Mouse (Mus musculus): Measurements from ENCODE around the gene Krtap1-4. TPM values are rescaled to one million over a fixed set of nuclear protein-coding genes. Genes with fewer than 3 reads are reported as not detected.
"Not testable (repeated sequence)": the region's sequence is repeated elsewhere in the genome, so short reads cannot be mapped to it uniquely, and the experiment has no call there.

Gene Krtap1-4
- total RNA-seq (2014; rRNA removed) (not detected in 2 replicates), polyA plus RNA-seq (2012; rRNA removed) (not detected in 2 replicates)

DNA sequence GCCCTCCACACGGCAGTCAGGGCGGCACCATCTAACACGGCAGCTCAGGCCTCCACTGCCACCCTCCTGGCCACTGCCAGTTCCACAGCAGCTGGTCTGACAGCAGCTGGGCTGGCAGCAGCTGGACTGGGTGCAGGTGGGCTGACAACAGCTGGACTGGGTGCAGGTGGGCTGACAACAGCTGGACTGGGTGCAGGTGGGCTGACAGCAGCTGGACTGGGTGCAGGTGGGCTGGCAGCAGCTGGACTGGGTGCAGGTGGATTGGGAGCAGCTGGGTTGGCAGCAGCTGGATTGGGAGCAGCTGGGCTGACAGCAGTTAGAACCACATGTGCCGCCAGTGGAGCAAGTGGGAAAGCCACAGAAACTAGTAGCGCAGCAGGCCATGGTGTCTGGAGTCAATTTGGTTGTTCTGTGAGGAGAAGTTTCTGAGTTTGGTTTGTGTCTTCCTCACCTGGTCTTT is at the start of gene Krtap1-4:
Krtap1-4 (minus strand) TSS at position 410 of the 460 bp plus-strand sequence.
- H3K9ac ChIP-seq (ENCODE audit: low read depth, low read length) = no peak within 1 kb of the TSS
- 0 out of 2 replicates have a peak, but pooled peaks cover 2% of the 10 kb centered on the region for H3K27me3 ChIP-seq (ENCODE audit: control insufficient read depth, insufficient read depth, low read length)
- no peaks in the 10 kb centered on the region for H3K4me1 ChIP-seq (ENCODE audit: control insufficient read depth, insufficient read depth, low read length)
- H3K79me2 ChIP-seq (ENCODE audit: control insufficient read depth, insufficient read depth, low read length) = no peaks in the 10 kb centered on the region
- no peak for TF ChIP-seq CTCF (IDR thresholded peaks at IDR 0.05; ENCODE audit: low read depth, low read length)
- no peak for TF ChIP-seq POLR2A (IDR thresholded peaks at IDR 0.05; ENCODE audit: extremely low read depth, insufficient read depth, low read length)
- H3K4me3 ChIP-seq (ENCODE audit: insufficient read depth, low read depth, low read length) = no peak within 1 kb of the TSS
- H3K27ac ChIP-seq (replicated peaks; ENCODE audit: insufficient read depth, low read depth, low read length) = no peak within 1 kb of the TSS
- 87% methylated on average over 5 of the region's 5 CpGs for WGBS
- no peak for DNase-seq (ENCODE audit: extremely low read depth, low read depth, low spot score)
- no peaks in the 10 kb centered on the region for H3K36me3 ChIP-seq (ENCODE audit: control insufficient read depth, insufficient read depth, low read length)

DNA sequence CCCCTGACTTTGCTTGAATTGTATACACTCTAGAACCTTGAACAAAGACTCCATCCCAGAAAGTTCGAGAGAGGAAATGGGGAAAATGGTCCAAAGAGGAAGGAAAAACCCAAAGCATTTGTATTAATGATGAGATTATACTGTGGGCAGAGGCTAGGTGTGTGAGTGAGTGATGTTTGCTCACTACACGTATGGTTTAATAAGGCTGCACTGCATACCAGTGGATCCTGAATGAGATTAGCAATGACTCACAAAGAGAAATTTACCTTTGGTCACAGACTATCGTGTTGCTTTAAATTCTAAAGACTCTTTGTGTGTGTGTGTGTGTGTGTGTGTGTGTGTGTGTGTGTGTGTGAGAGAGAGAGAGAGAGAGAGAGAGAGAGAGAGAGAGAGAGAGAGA is 47.4 kb upstream of the Krtap1-4 start:
- Histone ChIP-seq H3K27ac (replicated peaks; ENCODE audit: insufficient read depth, low read depth, low read length) (no peak overlapping the region), H3K4me1 (ENCODE audit: control insufficient read depth, insufficient read depth, low read length) (no peaks in the 10 kb centered on the region), H3K79me2 (ENCODE audit: control insufficient read depth, insufficient read depth, low read length) (no peaks in the 10 kb centered on the region), H3K9ac (ENCODE audit: low read depth, low read length) (no peak overlapping the region), H3K27me3 (ENCODE audit: control insufficient read depth, insufficient read depth, low read length) (peaks cover 8% of the 10 kb centered on the region), H3K4me3 (ENCODE audit: insufficient read depth, low read depth, low read length) (no peak overlapping the region), H3K36me3 (ENCODE audit: control insufficient read depth, insufficient read depth, low read length) (no peaks in the 10 kb centered on the region)
- WGBS = 64% methylated on average over 3 of the region's 3 CpGs
- TF ChIP-seq POLR2A (IDR thresholded peaks at IDR 0.05; ENCODE audit: extremely low read depth, insufficient read depth, low read length) (no peak), CTCF (IDR thresholded peaks at IDR 0.05; ENCODE audit: low read depth, low read length) (no peak)
- no peak for DNase-seq (ENCODE audit: extremely low read depth, low read depth, low spot score)

DNA sequence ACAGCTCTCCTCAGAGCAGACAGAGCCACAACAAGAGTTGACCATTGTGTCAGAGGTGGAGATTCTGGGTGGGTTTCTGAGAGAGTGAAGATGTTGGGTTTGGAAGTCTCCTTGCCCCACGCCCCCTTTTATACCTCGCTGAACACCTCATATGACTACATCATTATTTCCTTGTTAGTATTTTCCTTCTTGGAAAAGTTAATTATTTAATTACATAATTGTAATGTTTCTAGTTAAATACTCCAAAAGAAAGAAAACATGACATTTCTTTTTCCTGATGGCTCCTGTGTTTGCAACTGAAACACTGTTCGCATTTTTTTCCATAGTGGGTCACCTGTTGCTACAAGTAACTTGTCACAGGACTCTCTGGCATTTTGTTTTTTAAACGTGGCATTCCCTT is 44.7 kb upstream of the Krtap1-4 start, which contains the start of gene Krtap4-1:
Krtap4-1 (minus strand) TSS at position 101 of the 400 bp plus-strand sequence.
- DNase-seq (ENCODE audit: extremely low read depth, low read depth, low spot score) = no peak
- Histone ChIP-seq H3K79me2 (ENCODE audit: control insufficient read depth, insufficient read depth, low read length) (no peaks in the 10 kb centered on the region), H3K4me1 (ENCODE audit: control insufficient read depth, insufficient read depth, low read length) (no peaks in the 10 kb centered on the region), H3K27me3 (ENCODE audit: control insufficient read depth, insufficient read depth, low read length) (peaks cover 5% of the 10 kb centered on the region; the same call in 1 of the 2 replicates), H3K36me3 (ENCODE audit: control insufficient read depth, insufficient read depth, low read length) (no peaks in the 10 kb centered on the region), H3K27ac (replicated peaks; ENCODE audit: insufficient read depth, low read depth, low read length) (no peak within 1 kb of the TSS), H3K4me3 (ENCODE audit: insufficient read depth, low read depth, low read length) (no peak within 1 kb of the TSS), H3K9ac (ENCODE audit: low read depth, low read length) (no peak within 1 kb of the TSS)
- 85% methylated on average over 4 of the region's 4 CpGs for WGBS
- TF ChIP-seq POLR2A (IDR thresholded peaks at IDR 0.05; ENCODE audit: extremely low read depth, insufficient read depth, low read length) (no peak), CTCF (IDR thresholded peaks at IDR 0.05; ENCODE audit: low read depth, low read length) (no peak)

DNA sequence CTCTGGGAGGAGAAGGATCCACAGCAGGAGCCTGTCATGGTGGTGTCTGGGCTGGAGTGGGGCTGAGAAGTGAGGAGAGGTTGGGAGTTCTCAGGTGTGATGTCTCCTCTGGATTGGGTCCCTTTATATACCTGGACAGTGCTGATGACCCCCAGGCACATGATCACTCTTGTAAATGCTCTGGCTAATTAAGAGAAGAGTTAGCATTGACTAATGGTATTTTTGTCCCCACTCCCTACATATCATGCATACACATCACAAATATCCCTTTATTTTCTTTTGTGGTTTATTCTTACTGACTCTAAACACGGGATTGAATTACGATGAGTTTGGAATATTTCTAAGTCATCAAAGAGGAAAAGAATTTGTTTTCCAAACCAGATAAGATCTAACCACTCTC is 36.9 kb upstream of the Krtap1-4 start, which contains the start of gene Gm11562:
Gm11562 (minus strand) TSS at position 101 of the 400 bp plus-strand sequence.
- Histone ChIP-seq H3K4me3 (ENCODE audit: insufficient read depth, low read depth, low read length) (no peak within 1 kb of the TSS), H3K27ac (replicated peaks; ENCODE audit: insufficient read depth, low read depth, low read length) (no peak within 1 kb of the TSS), H3K36me3 (ENCODE audit: control insufficient read depth, insufficient read depth, low read length) (no peaks in the 10 kb centered on the region), H3K27me3 (ENCODE audit: control insufficient read depth, insufficient read depth, low read length) (no peaks in the 10 kb centered on the region), H3K4me1 (ENCODE audit: control insufficient read depth, insufficient read depth, low read length) (no peaks in the 10 kb centered on the region), H3K79me2 (ENCODE audit: control insufficient read depth, insufficient read depth, low read length) (no peaks in the 10 kb centered on the region), H3K9ac (ENCODE audit: low read depth, low read length) (no peak within 1 kb of the TSS)
- DNase-seq (ENCODE audit: extremely low read depth, low read depth, low spot score) = no peak
- no peak for TF ChIP-seq POLR2A (IDR thresholded peaks at IDR 0.05; ENCODE audit: extremely low read depth, insufficient read depth, low read length)
- TF ChIP-seq CTCF (IDR thresholded peaks at IDR 0.05; ENCODE audit: low read depth, low read length) = no peak
- WGBS = 78% methylated on average over 2 of the region's 2 CpGs

DNA sequence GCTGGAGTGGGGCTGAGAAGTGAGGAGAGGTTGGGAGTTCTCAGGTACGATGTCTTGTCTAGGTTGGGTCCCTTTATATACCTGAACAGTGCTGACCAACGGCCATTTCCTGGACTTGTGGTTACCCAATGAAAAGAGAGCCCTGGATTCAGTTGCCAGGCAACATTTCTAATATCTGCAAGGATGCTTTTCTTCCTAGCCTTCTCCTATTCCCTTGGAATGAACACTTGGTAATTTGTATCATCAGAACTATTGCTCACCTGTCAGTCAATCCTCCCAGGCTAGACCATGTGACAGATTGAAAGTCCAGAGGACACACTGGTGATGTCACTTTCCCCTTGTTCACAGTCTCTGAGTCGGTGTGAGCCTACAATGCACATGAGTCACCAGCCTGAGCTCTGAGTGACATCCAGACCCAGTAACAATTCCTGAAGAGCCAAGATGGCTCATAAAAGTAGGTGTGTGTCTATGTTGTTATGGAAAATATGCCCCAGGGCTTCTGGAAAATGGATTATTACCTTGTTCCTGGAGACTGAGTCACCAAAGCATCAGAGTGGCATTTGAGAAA is 31.4 kb upstream of the Krtap1-4 start, which contains the start of gene Krtap2-4:
Krtap2-4 (minus strand) TSS at position 51 of the 568 bp plus-strand sequence.
- TF ChIP-seq POLR2A (IDR thresholded peaks at IDR 0.05; ENCODE audit: extremely low read depth, insufficient read depth, low read length) (no peak), CTCF (IDR thresholded peaks at IDR 0.05; ENCODE audit: low read depth, low read length) (no peak)
- WGBS = 46% methylated on average over 3 of the region's 3 CpGs

DNA sequence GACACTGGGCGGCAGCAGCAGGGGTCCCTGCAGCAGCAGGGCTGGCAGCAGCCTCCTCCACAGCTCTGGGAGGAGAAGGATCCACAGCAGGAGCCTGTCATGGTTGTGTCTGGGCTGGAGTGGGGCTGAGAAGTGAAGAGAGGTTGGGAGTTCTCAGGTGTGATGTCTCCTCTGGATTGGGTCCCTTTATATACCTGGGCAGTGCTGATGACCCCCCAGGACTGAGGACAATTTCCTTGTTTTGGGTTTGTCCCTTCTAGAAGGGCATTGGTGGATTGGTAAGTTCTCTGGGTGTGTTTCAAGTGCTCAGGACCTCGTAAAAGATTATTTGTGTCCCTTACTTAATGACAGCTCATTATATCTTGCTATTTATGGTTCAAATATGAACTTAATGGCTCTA is 26.6 kb upstream of the Krtap1-4 start, which contains the start of gene Gm11937:
Gm11937 (minus strand) TSS at position 101 of the 400 bp plus-strand sequence.
- H3K9ac ChIP-seq (ENCODE audit: low read depth, low read length); DNase-seq (ENCODE audit: extremely low read depth, low read depth, low spot score); H3K36me3 ChIP-seq (ENCODE audit: control insufficient read depth, insufficient read depth, low read length); H3K27ac ChIP-seq (replicated peaks; ENCODE audit: insufficient read depth, low read depth, low read length); H3K4me3 ChIP-seq (ENCODE audit: insufficient read depth, low read depth, low read length); H3K4me1 ChIP-seq (ENCODE audit: control insufficient read depth, insufficient read depth, low read length); H3K27me3 ChIP-seq (ENCODE audit: control insufficient read depth, insufficient read depth, low read length); H3K79me2 ChIP-seq (ENCODE audit: control insufficient read depth, insufficient read depth, low read length): not testable (repeated sequence)
- 72% methylated on average over 1 of the region's 2 CpGs for WGBS

More for the DNA sequence above, 31.4 kb upstream of the Krtap1-4 start, which contains the start of gene Krtap2-4:
- Histone ChIP-seq H3K27me3 (ENCODE audit: control insufficient read depth, insufficient read depth, low read length) (no peaks in the 10 kb centered on the region), H3K4me1 (ENCODE audit: control insufficient read depth, insufficient read depth, low read length) (no peaks in the 10 kb centered on the region), H3K4me3 (ENCODE audit: insufficient read depth, low read depth, low read length) (no peak within 1 kb of the TSS), H3K79me2 (ENCODE audit: control insufficient read depth, insufficient read depth, low read length) (no peaks in the 10 kb centered on the region), H3K9ac (ENCODE audit: low read depth, low read length) (no peak within 1 kb of the TSS), H3K36me3 (ENCODE audit: control insufficient read depth, insufficient read depth, low read length) (no peaks in the 10 kb centered on the region), H3K27ac (replicated peaks; ENCODE audit: insufficient read depth, low read depth, low read length) (no peak within 1 kb of the TSS)
- no peak for DNase-seq (ENCODE audit: extremely low read depth, low read depth, low spot score)
